Mouse (Mus musculus) hindbrain, embryonic 13.5 days (tissue): ENCODE measurements around the gene 1500011B03Rik. TPM values are rescaled to one million over a fixed set of nuclear protein-coding genes. Genes with fewer than 3 reads are reported as not detected.

Experiments
- ATAC-seq: fragments of 200-750 bp; cut with Nextera tagmentation; 2 replicates; pipeline ENCODE4 v1.8.0; 2017; ENCODE audit warnings: moderate TSS enrichment; ENCODE audit not compliant: low FRiP score
- H3K27ac ChIP-seq: fragments of 300-500 bp; sonication (generic); 2 replicates; pipeline ENCODE4 v1.5.1; 2015; ENCODE audit warnings: inconsistent platforms, mild to moderate bottlenecking, moderate library complexity
- H3K27me3 ChIP-seq: fragments of 300-500 bp; sonication (generic); 2 replicates; pipeline ENCODE4 v1.6.1; 2015; ENCODE audit warnings: mild to moderate bottlenecking, inconsistent platforms
- H3K36me3 ChIP-seq: fragments of 300-500 bp; sonication (generic); 2 replicates; pipeline ENCODE4 v1.6.1; 2015; ENCODE audit warnings: mild to moderate bottlenecking, inconsistent platforms
- H3K4me1 ChIP-seq: fragments of 300-500 bp; sonication (generic); replicated peaks from 2 replicates; pipeline ENCODE4 v1.6.1; 2015; ENCODE audit warnings: inconsistent platforms
- H3K4me2 ChIP-seq: fragments of 300-500 bp; sonication (generic); 2 replicates; pipeline ENCODE4 v1.6.1; 2015; ENCODE audit warnings: inconsistent platforms, mild to moderate bottlenecking, moderate library complexity
- H3K4me3 ChIP-seq: fragments of 300-500 bp; sonication (generic); 2 replicates; pipeline ENCODE4 v1.5.1; 2015; ENCODE audit warnings: mild to moderate bottlenecking, inconsistent platforms
- H3K9ac ChIP-seq: fragments of 300-500 bp; sonication (generic); 2 replicates; pipeline ENCODE4 v1.6.1; 2015; ENCODE audit warnings: mild to moderate bottlenecking, inconsistent platforms
- H3K9me3 ChIP-seq: fragments of 300-500 bp; sonication (generic); 2 replicates; pipeline ENCODE4 v1.6.1; 2016; ENCODE audit warnings: inconsistent platforms
- WGBS: fragments of 180-500 bp; shearing (Covaris S2); methylation state at CpG from one replicate; pipeline ENCODE4 v1.1.7; 2015; 5-methylcytosine and 5-hydroxymethylcytosine counted together
- polyA plus RNA-seq: library from polyadenylated mRNA; unstranded; fragments of >200 nt; fragmentation: Nextera tagmentation; extraction: Ambion mirVana; gene quantifications from 2 replicates; pipeline ENCODE4 v1.2.1, GENCODE M21; 2015

The 1500011B03Rik gene
- polyA plus RNA-seq, 1 experiment from 2014 or later, result 261 TPM

DNA sequence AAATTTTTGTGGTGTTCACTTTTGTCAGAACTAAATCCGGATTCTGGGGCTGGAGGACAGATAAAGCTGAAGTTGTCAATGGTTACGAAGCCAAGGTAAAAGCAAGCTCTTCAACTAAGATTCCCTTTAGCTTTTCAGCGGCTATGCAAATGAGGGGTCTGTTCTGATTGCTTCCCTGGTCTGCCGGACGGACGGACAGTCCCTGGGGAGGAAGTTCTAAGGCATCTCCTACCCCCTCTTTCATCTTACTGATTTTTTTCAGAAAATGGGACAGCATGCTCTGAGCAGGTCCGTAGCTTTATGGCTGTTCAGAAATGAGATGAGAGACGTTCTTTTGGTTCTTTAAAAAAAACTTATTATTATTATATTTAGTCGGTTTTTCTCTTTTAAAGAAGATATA, 27.6 kb downstream of the 1500011B03Rik start:
- H3K9me3 ChIP-seq, result no peaks in the 10 kb centered on the region
- WGBS, result 46% methylated on average over 9 of the region's 9 CpGs
- no peak overlapping the region for H3K9ac ChIP-seq
- no peak overlapping the region for H3K4me2 ChIP-seq
- no peak overlapping the region for H3K27ac ChIP-seq
- peaks cover 33% of the 10 kb centered on the region for H3K4me1 ChIP-seq
- no peak for ATAC-seq
- H3K4me3 ChIP-seq, result no peak overlapping the region
- no peaks in the 10 kb centered on the region for H3K27me3 ChIP-seq
- peaks cover 71% of the 10 kb centered on the region for H3K36me3 ChIP-seq

DNA sequence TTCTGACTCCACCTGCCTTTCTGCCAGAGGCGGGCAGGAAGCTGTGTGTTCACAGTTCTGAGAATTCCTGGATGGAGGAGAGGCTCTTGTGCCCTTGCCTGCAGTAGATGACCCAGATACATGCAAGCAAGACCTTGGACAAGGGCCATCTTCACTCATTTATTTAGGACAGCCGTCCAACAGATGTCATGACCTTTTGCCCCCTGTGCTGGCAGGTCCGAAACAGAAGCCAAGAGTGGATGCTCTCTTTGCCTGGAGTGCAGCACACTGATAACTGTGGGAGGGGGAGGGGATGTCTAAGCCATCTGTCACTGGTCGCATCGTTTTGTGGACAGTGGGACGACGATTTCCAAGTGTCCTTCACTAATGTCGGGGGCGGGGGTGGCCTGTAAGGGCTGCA, 28.0 kb downstream of the 1500011B03Rik start:
- no peak overlapping the region for H3K27ac ChIP-seq
- H3K4me1 ChIP-seq, result peaks cover 33% of the 10 kb centered on the region
- 0 out of 2 replicates have a peak overlapping the region, but pooled peaks have one; percentile 3 for H3K9ac ChIP-seq
- H3K27me3 ChIP-seq, result no peaks in the 10 kb centered on the region
- no peak for ATAC-seq
- 25% methylated on average over 9 of the region's 9 CpGs for WGBS
- H3K9me3 ChIP-seq, result no peaks in the 10 kb centered on the region
- H3K4me3 ChIP-seq, result no peak overlapping the region
- H3K36me3 ChIP-seq, result peaks cover 71% of the 10 kb centered on the region
- H3K4me2 ChIP-seq, result no peak overlapping the region

DNA sequence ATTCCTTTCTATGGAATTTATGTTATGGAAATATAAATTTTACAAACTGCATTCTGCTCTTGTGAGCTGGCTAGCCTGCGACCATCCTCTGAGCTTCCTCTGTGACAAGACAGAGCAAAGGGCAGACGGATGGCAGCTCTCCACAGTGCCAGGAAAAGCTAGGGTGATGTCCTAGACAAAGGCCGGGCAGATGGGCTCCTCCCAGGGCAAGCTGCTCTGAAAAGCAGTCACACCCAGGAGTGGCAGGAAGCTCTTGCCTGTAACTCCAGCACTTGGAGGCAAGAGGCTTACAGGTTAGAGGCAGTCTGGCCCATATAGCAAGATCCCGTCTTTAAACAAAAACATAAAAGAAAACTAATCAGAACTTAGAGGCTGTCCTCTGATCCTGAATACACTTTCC, 28.7 kb downstream of the 1500011B03Rik start:
- H3K4me3 ChIP-seq, result no peak overlapping the region
- H3K4me1 ChIP-seq, result peaks cover 33% of the 10 kb centered on the region
- WGBS, result 42% methylated on average over 4 of the region's 4 CpGs
- no peak overlapping the region for H3K27ac ChIP-seq
- no peaks in the 10 kb centered on the region for H3K9me3 ChIP-seq
- H3K4me2 ChIP-seq, result no peak overlapping the region
- no peak for ATAC-seq
- no peaks in the 10 kb centered on the region for H3K27me3 ChIP-seq
- H3K36me3 ChIP-seq, result peaks cover 66% of the 10 kb centered on the region
- H3K9ac ChIP-seq, result 0 out of 2 replicates have a peak overlapping the region, but pooled peaks have one; percentile 3

DNA sequence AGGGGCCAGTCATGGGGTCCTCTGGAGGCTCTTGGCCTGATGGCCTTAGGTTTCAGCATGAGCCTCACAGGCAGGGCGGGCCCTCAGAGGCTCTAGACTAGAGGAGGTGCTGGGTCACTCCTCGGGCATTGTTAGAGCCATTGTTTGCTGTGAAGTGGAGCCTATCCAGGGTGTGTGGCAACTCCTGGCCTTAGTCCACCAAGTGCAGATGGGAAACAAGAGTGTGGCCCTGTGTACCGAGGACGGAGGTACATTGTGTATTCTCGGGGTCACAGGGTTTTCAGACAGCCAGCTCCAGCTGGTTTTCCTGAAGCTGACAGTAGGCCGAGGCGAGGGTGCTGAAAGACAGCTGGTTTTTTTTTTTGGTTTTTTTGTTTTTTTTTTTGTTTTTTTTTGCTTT, 30.0 kb downstream of the 1500011B03Rik start:
- Histone ChIP-seq H3K36me3 (peaks cover 66% of the 10 kb centered on the region), H3K9me3 (no peaks in the 10 kb centered on the region), H3K9ac (no peak overlapping the region), H3K27ac (peak overlapping the region; percentile 40; the same call in 1 of the 2 replicates), H3K4me3 (no peak overlapping the region), H3K4me2 (no peak overlapping the region), H3K4me1 (peaks cover 33% of the 10 kb centered on the region), H3K27me3 (no peaks in the 10 kb centered on the region)
- 71% methylated on average over 7 of the region's 7 CpGs for WGBS
- no peak for ATAC-seq

- no peak for ATAC-seq
- H3K4me1 ChIP-seq, result peaks cover 20% of the 10 kb centered on the region
- no peaks in the 10 kb centered on the region for H3K9me3 ChIP-seq
- 79% methylated on average over 5 of the region's 5 CpGs for WGBS
- H3K4me2 ChIP-seq, result no peak overlapping the region
- no peak overlapping the region for H3K27ac ChIP-seq
- no peaks in the 10 kb centered on the region for H3K27me3 ChIP-seq
- peaks cover 38% of the 10 kb centered on the region for H3K36me3 ChIP-seq
- no peak overlapping the region for H3K9ac ChIP-seq
- H3K4me3 ChIP-seq, result no peak overlapping the region
Measured at GRCm38 (mm10) chr5:114785196-114785595, 38.1 kb downstream of the 1500011B03Rik start.

GRCm38 (mm10) chr5:114784622-114785165, 38.6 kb downstream of the 1500011B03Rik start:
- no peak for ATAC-seq
- Histone ChIP-seq H3K27me3 (no peaks in the 10 kb centered on the region), H3K27ac (no peak overlapping the region), H3K4me3 (no peak overlapping the region), H3K9ac (no peak overlapping the region), H3K9me3 (no peaks in the 10 kb centered on the region), H3K36me3 (peaks cover 37% of the 10 kb centered on the region), H3K4me1 (peaks cover 25% of the 10 kb centered on the region), H3K4me2 (no peak overlapping the region)
- 88% methylated on average over 16 of the region's 16 CpGs for WGBS

DNA sequence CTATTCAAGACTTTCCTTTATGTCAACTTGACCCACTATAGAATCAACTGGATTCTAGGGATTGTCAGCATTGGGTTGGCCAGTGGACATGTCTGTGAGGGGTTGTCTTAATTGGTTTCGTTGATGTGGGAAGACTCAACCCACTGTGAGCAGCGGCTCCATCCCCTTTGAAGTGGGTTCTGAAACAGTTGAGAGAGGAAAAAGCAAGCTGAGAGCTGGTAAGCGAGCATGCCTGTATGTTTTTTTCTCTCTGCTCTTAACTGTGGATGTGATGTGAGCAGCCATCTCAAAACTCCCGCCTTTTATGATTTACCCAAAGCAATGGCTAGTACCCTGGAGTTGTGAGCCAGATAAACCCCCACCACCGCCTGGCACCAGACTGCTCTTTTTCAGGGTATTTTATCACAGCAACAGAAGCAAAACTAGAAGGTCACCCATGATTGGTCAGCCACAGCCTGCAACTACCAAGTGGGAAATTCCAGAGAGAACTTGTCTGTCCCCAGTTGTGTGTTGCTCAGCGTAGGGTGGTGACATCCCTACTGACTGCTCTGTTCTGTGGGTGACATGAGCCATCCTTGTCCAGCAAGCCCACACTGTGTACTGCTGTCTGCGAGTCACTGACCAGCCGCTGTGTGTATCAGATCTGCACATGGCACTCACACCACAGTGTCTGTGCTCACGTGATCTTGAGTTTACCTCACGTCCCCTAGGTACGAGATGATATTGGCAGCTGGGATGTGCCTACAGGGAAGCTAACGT, 39.7 kb downstream of the 1500011B03Rik start:
- Histone ChIP-seq H3K4me1 (peaks cover 36% of the 10 kb centered on the region), H3K4me3 (no peak overlapping the region), H3K36me3 (peaks cover 26% of the 10 kb centered on the region), H3K27me3 (no peaks in the 10 kb centered on the region), H3K9me3 (no peaks in the 10 kb centered on the region), H3K9ac (no peak overlapping the region), H3K27ac (no peak overlapping the region), H3K4me2 (no peak overlapping the region)
- ATAC-seq, result no peak
- WGBS, result 87% methylated on average over 12 of the region's 12 CpGs

DNA sequence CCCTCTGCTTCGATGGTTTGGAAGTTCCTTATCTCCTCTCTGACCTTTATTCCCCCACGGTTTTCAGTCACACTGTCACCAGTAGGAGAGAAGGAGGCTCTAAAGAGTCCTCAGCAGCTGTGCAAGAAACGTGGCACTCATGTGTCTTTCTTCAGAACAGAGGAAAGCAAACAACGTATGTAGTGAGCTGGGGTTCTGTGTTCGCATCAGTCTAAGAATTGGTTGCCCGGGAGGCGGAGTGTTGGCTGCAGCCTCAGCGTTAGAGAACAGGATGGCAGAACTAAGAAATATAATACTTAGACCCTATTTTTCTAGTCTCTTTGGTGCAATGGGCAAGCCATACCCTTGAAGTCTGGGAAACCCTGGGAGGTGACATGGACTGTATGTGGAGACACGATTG, 40.3 kb downstream of the 1500011B03Rik start:
- H3K27me3 ChIP-seq, result no peaks in the 10 kb centered on the region
- no peak overlapping the region for H3K4me3 ChIP-seq
- H3K4me2 ChIP-seq, result no peak overlapping the region
- WGBS, result 86% methylated on average over 9 of the region's 9 CpGs
- peaks cover 42% of the 10 kb centered on the region for H3K4me1 ChIP-seq
- no peaks in the 10 kb centered on the region for H3K9me3 ChIP-seq
- H3K27ac ChIP-seq, result no peak overlapping the region
- no peak for ATAC-seq
- H3K36me3 ChIP-seq, result peaks cover 20% of the 10 kb centered on the region
- H3K9ac ChIP-seq, result no peak overlapping the region

DNA sequence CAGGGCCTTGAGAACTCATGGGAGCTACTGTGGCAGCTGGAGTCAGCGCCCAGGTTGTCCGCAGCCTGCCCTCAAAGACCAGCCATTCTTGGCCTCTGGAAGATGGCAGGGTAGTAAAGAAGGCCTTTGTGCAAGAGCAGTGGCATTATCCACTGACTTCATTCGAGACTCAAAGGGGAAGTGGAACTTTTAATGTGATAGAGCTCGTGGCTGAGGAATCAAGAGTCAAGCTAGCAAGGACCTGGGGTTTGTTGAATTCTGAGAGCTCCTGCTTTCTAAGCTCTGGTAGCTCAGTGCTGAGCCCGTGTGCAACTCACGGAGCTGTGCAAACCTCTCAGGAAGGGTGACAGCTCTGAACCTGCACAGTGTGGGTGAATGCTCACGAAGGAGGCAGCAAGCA, 42.4 kb downstream of the 1500011B03Rik start:
- Histone ChIP-seq H3K9ac (0 out of 2 replicates have a peak overlapping the region, but pooled peaks have one; percentile 11), H3K9me3 (no peaks in the 10 kb centered on the region), H3K27ac (no peak overlapping the region), H3K36me3 (peaks cover 2% of the 10 kb centered on the region; the same call in 1 of the 2 replicates), H3K4me3 (no peak overlapping the region), H3K4me2 (no peak overlapping the region), H3K4me1 (peaks cover 61% of the 10 kb centered on the region), H3K27me3 (no peaks in the 10 kb centered on the region)
- WGBS, result 87% methylated on average over 7 of the region's 7 CpGs
- ATAC-seq, result no peak

DNA sequence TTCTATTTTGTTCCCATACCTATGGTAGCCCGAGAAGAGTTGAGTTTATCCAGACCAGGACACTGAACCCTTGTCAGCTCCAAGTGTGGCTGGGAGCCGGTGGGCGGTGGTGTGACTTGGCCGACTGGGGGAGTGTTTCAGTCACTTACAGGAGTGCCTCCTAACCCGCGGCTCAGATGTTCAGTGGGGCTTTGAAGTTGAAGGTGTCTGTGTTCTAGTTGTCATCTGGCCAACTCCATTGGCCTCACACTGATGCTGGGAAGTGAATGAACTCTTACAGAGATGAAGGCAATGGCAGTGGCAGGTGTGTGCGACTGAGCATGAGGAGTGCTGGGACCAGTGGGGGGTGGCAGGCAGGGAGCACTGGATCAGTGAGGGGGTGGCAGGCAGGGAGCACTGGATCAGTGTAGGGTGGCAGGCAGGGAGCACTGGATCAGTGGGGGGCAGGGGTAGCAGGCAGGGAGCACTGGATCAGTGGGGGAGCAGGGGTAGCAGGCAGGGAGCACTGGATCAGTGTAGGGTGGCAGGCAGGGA, 43.2 kb downstream of the 1500011B03Rik start:
- peaks cover 62% of the 10 kb centered on the region for H3K4me1 ChIP-seq
- H3K9me3 ChIP-seq, result no peaks in the 10 kb centered on the region
- H3K36me3 ChIP-seq, result no peaks in the 10 kb centered on the region
- no peak overlapping the region for H3K27ac ChIP-seq
- H3K27me3 ChIP-seq, result no peaks in the 10 kb centered on the region
- H3K9ac ChIP-seq, result no peak overlapping the region
- no peak overlapping the region for H3K4me3 ChIP-seq
- ATAC-seq, result no peak
- no peak overlapping the region for H3K4me2 ChIP-seq
- 85% methylated on average over 7 of the region's 7 CpGs for WGBS

GRCm38 (mm10) chr5:114776174-114776573, 47.1 kb downstream of the 1500011B03Rik start:
- no peaks in the 10 kb centered on the region for H3K36me3 ChIP-seq
- peak overlapping the region; percentile 99 for H3K9ac ChIP-seq
- H3K4me1 ChIP-seq, result peaks cover 70% of the 10 kb centered on the region
- 53% methylated on average over 7 of the region's 7 CpGs for WGBS
- no peaks in the 10 kb centered on the region for H3K9me3 ChIP-seq
- ATAC-seq, result no peak
- H3K27me3 ChIP-seq, result no peaks in the 10 kb centered on the region
- peak overlapping the region; percentile 99 for H3K4me3 ChIP-seq
- H3K27ac ChIP-seq, result no peak overlapping the region; the same call in 1 of the 2 replicates
- peak overlapping the region; percentile 85 for H3K4me2 ChIP-seq

DNA sequence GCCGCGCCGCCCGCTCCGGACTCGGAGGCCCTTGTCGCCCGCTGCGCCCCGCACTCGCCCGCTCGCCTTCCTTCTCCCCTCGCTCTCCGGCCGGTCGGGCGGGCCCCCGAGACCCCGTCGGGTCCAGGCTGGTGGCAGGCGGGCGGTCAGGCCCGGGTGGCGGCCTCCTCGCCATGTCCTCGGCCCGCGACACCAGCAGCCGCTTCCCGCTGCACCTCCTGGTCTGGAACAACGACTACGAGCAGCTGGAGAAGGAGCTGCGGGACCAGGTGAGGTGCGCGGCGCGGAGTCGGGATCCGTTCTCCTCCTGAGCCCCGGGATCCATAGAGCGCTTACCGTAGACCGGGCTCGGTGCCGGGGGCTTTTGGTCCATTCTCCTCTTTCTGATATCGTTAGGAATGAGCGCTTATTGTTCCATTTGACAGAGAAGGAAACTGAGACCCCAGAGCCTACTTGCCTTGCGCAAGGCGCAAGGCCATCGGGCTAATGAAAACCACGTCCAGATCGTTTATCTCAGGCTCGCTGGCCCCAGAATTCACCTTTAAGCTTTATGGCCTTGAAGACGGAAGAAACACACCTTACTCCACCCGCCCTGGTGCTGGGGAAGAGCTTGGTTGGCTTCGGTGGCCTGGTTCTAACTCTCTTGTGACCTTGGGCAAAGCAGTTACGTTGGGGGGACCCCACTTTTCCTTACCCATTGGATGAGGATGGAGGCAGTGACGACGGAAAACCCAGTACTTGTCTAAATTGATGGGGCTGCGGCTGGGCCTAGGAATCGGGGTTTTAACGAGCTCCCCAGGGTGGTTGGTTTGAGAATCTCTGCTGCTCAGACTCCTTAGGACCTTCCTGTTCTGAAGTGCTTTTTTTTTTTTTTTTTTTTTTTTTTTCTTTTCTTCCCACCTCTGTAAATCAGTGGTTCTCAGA, 48.0 kb downstream of the 1500011B03Rik start, which contains the start of gene Git2:
Gene Git2, minus strand, starts transcription at position 462 of the 924 bp plus-strand sequence.
- peak within 1 kb of the TSS; percentile 85 for H3K4me2 ChIP-seq
- H3K4me1 ChIP-seq, result peaks cover 68% of the 10 kb centered on the region
- under 1% methylated on average over 63 of the region's 63 CpGs for WGBS
- H3K27ac ChIP-seq, result peak within 1 kb of the TSS; percentile 95
- peak within 1 kb of the TSS; percentile 99 for H3K4me3 ChIP-seq
- peak within 1 kb of the TSS; percentile 99 for H3K9ac ChIP-seq
- no peaks in the 10 kb centered on the region for H3K27me3 ChIP-seq
- H3K9me3 ChIP-seq, result no peaks in the 10 kb centered on the region
- ATAC-seq, result peak; percentile 3
- no peaks in the 10 kb centered on the region for H3K36me3 ChIP-seq
